Mouse (Mus musculus): Measurements from ENCODE around the gene Pttg1ip. TPM values are rescaled to one million over a fixed set of nuclear protein-coding genes. Genes with fewer than 3 reads are reported as not detected.

The Pttg1ip gene
- total and polyA plus RNA-seq, 3 experiments, result 165 to 202 (median 174) TPM

- peak; percentile 36 for DNase-seq
These were observed 57.4 kb downstream of the Pttg1ip start for GRCm38 (mm10) chr10:77638956-77639355.

GRCm38 (mm10) chr10:77643160-77643559 is 61.6 kb downstream of the Pttg1ip start:
- DNase-seq, result no peak

GRCm38 (mm10) chr10:77645571-77645970 is 64.1 kb downstream of the Pttg1ip start:
- no peak for DNase-seq

- no peak for DNase-seq
These were observed 65.9 kb downstream of the Pttg1ip start for GRCm38 (mm10) chr10:77647461-77647860.

GRCm38 (mm10) chr10:77647901-77648300 is 66.4 kb downstream of the Pttg1ip start:
- DNase-seq, result no peak

Small RNA genes within 50 kb of the gene (microRNA-seq; reads per million reads assigned to microRNA genes)
- 5.0 to 8.6 reads per million in 2 experiments for gene Mir1930

Other genes starting within 250 kb of the Pttg1ip start
- gene Adarb1, start 163.4 kb upstream of the Pttg1ip start, total RNA-seq (2021), result 10 to 100 TPM; 14.4 to 23.5 TPM
- 11.3 and 13.5 TPM in 2 replicates for gene Adarb1, start 163.4 kb upstream of the Pttg1ip start, polyA plus RNA-seq (2012; rRNA removed)
- 10 to 100 TPM; 17.9 to 21.0 TPM for gene Fam207a, start 65.9 kb upstream of the Pttg1ip start, total RNA-seq (2021)
- gene Fam207a, start 65.9 kb upstream of the Pttg1ip start, polyA plus RNA-seq (2012; rRNA removed), result 26.4 and 30.5 TPM in 2 replicates
- 1 to 10 TPM; 9.5 to 9.8 TPM for gene Itgb2, start 51.5 kb upstream of the Pttg1ip start, total RNA-seq (2021)
- 5.1 and 7.4 TPM in 2 replicates for gene Itgb2, start 51.5 kb upstream of the Pttg1ip start, polyA plus RNA-seq (2012; rRNA removed)
- 100 to 1,000 TPM in 1 of 2 experiments, 10 to 100 TPM in 1; 97.7 to 104 TPM for gene Sumo3, start 24.4 kb downstream of the Pttg1ip start, total RNA-seq (2021)
- 83.8 and 91.1 TPM in 2 replicates for gene Sumo3, start 24.4 kb downstream of the Pttg1ip start, polyA plus RNA-seq (2012; rRNA removed)
- 10 to 100 TPM; 27.5 to 28.5 TPM for gene Gm49325, start 24.5 kb downstream of the Pttg1ip start, total RNA-seq (2021)
- not detected in 2 replicates for gene Gm49325, start 24.5 kb downstream of the Pttg1ip start, polyA plus RNA-seq (2012; rRNA removed)
- 10 to 100 TPM; 50.0 to 55.0 TPM for gene Ube2g2, start 40.6 kb downstream of the Pttg1ip start, total RNA-seq (2021)
- 27.9 and 37.4 TPM in 2 replicates for gene Ube2g2, start 40.6 kb downstream of the Pttg1ip start, polyA plus RNA-seq (2012; rRNA removed)
- gene Tspear, start 104.8 kb downstream of the Pttg1ip start, total RNA-seq (2021), result under 1 TPM; 0.17 to 0.62 TPM
- gene Tspear, start 104.8 kb downstream of the Pttg1ip start, polyA plus RNA-seq (2012; rRNA removed), result 0.94 and 1.1 TPM in 2 replicates
- gene Gm19402, start 109.0 kb downstream of the Pttg1ip start, total RNA-seq (2021), result not detected
- not detected in 2 replicates for gene Gm19402, start 109.0 kb downstream of the Pttg1ip start, polyA plus RNA-seq (2012; rRNA removed)
- gene Gm9508, start 115.5 kb downstream of the Pttg1ip start, total RNA-seq (2021), result not detected
- gene Gm9508, start 115.5 kb downstream of the Pttg1ip start, polyA plus RNA-seq (2012; rRNA removed), result not detected in 2 replicates
- not detected for gene Gm10272, start 124.9 kb downstream of the Pttg1ip start, total RNA-seq (2021)
- not detected in 2 replicates for gene Gm10272, start 124.9 kb downstream of the Pttg1ip start, polyA plus RNA-seq (2012; rRNA removed)
- not detected for gene Gm10024, start 129.7 kb downstream of the Pttg1ip start, total RNA-seq (2021)
- gene Gm10024, start 129.7 kb downstream of the Pttg1ip start, polyA plus RNA-seq (2012; rRNA removed), result not detected in 2 replicates
- gene Gm10142, start 134.1 kb downstream of the Pttg1ip start, total RNA-seq (2021), result not detected
- gene Gm10142, start 134.1 kb downstream of the Pttg1ip start, polyA plus RNA-seq (2012; rRNA removed), result not detected in 2 replicates
- not detected for gene Krtap12-1, start 138.9 kb downstream of the Pttg1ip start, total RNA-seq (2021)
- not detected in 2 replicates for gene Krtap12-1, start 138.9 kb downstream of the Pttg1ip start, polyA plus RNA-seq (2012; rRNA removed)
- not detected for gene Gm10100, start 144.8 kb downstream of the Pttg1ip start, total RNA-seq (2021)
- not detected in 2 replicates for gene Gm10100, start 144.8 kb downstream of the Pttg1ip start, polyA plus RNA-seq (2012; rRNA removed)
- not detected for gene Gm18596, start 160.9 kb downstream of the Pttg1ip start, total RNA-seq (2021)
- gene Gm18596, start 160.9 kb downstream of the Pttg1ip start, polyA plus RNA-seq (2012; rRNA removed), result not detected in 2 replicates
- gene Gm9736, start 169.6 kb downstream of the Pttg1ip start, total RNA-seq (2021), result not detected
- not detected in 2 replicates for gene Gm9736, start 169.6 kb downstream of the Pttg1ip start, polyA plus RNA-seq (2012; rRNA removed)
- gene Gm3233, start 178.0 kb downstream of the Pttg1ip start, total RNA-seq (2021), result not detected
- gene Gm3233, start 178.0 kb downstream of the Pttg1ip start, polyA plus RNA-seq (2012; rRNA removed), result not detected in 2 replicates
- gene Gm3238, start 189.6 kb downstream of the Pttg1ip start, total RNA-seq (2021), result not detected
- gene Gm3238, start 189.6 kb downstream of the Pttg1ip start, polyA plus RNA-seq (2012; rRNA removed), result not detected in 2 replicates
- not detected for gene Gm7138, start 195.2 kb downstream of the Pttg1ip start, total RNA-seq (2021)
- not detected in 2 replicates for gene Gm7138, start 195.2 kb downstream of the Pttg1ip start, polyA plus RNA-seq (2012; rRNA removed)
- not detected for gene Gm3250, start 200.8 kb downstream of the Pttg1ip start, total RNA-seq (2021)
- gene Gm3250, start 200.8 kb downstream of the Pttg1ip start, polyA plus RNA-seq (2012; rRNA removed), result not detected in 2 replicates
- gene Gm7137, start 206.5 kb downstream of the Pttg1ip start, total RNA-seq (2021), result not detected
- gene Gm7137, start 206.5 kb downstream of the Pttg1ip start, polyA plus RNA-seq (2012; rRNA removed), result not detected in 2 replicates
- gene Gm9639, start 213.4 kb downstream of the Pttg1ip start, total RNA-seq (2021), result not detected
- not detected in 2 replicates for gene Gm9639, start 213.4 kb downstream of the Pttg1ip start, polyA plus RNA-seq (2012; rRNA removed)
- gene Gm19668, start 217.4 kb downstream of the Pttg1ip start, total RNA-seq (2021), result not detected
- gene Gm19668, start 217.4 kb downstream of the Pttg1ip start, polyA plus RNA-seq (2012; rRNA removed), result not detected in 2 replicates
- not detected for gene Gm9507, start 230.1 kb downstream of the Pttg1ip start, total RNA-seq (2021)
- 0.31 TPM in 1 of 2 replicates, not detected in the other for gene Gm9507, start 230.1 kb downstream of the Pttg1ip start, polyA plus RNA-seq (2012; rRNA removed)
- not detected for gene Gm2696, start 233.0 kb downstream of the Pttg1ip start, total RNA-seq (2021)
- gene Gm2696, start 233.0 kb downstream of the Pttg1ip start, polyA plus RNA-seq (2012; rRNA removed), result not detected in 2 replicates
- not detected for gene Krtap10-4, start 245.4 kb downstream of the Pttg1ip start, total RNA-seq (2021)
- gene Krtap10-4, start 245.4 kb downstream of the Pttg1ip start, polyA plus RNA-seq (2012; rRNA removed), result not detected in 2 replicates

Data from adrenal gland, adult 2 months (tissue).